Mouse (Mus musculus): ENCODE results near the gene Smox. TPM values are rescaled to one million over a fixed set of nuclear protein-coding genes. Genes with fewer than 3 reads are reported as not detected.

The Smox gene
- polyA plus RNA-seq, 1 experiment, result 58.3 TPM

DNA sequence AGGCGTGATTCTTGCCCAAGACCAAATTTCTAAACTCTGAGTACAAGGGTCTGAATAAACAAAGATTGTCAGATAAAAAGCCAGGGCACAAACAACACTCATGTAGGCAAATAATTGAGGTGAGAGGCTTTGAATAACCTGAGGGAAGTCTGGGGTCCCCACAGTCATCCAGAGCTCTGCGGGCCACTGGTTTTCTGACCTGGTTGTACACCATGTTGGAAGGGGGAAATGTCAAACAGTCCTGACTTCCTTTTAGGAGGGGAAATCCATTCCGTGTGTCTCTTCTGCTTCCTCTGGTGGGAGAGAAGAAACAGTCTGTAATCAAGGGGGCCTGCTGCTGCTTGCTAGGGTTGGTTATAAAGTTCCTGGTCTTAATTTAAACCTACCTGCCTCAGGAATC lies 5.2 kb upstream of the Smox start:
- no peak for TF ChIP-seq CTCF (IDR thresholded peaks at IDR 0.05; ENCODE audit: borderline replicate concordance, extremely low read depth, insufficient read depth, insufficient read length)
- no peak for TF ChIP-seq POLR2A (IDR thresholded peaks at IDR 0.05; ENCODE audit: borderline replicate concordance, extremely low read depth, insufficient read depth, insufficient read length, poor library complexity, severe bottlenecking)
- DNase-seq (ENCODE audit: low read depth), result no peak

GRCm38 (mm10) chr2:131487337-131487736 lies 4.0 kb upstream of the Smox start:
- TF ChIP-seq CTCF (IDR thresholded peaks at IDR 0.05; ENCODE audit: borderline replicate concordance, extremely low read depth, insufficient read depth, insufficient read length), result no peak
- no peak for TF ChIP-seq POLR2A (IDR thresholded peaks at IDR 0.05; ENCODE audit: borderline replicate concordance, extremely low read depth, insufficient read depth, insufficient read length, poor library complexity, severe bottlenecking)
- no peak for DNase-seq (ENCODE audit: low read depth)

DNA sequence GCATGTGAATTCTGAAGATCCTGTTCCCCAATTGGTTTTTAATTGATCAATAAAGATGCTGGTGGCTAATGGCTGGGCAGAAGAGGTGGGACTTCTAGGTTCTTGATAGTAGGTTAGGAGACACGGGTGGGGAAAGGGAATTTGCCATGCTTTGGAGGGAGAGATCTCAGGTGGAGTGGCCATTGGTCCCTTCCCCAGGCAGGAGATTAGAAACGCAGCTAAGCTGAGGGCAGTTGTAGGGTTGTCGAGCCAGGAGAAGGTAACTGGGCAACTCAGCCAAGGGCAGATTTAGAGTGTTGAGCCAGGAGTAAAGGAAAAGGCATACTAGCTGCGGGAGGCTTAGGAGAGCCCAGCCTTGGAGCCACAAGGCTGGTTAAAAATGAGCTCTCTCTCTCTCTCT lies 3.0 kb upstream of the Smox start:
- no peak for DNase-seq (ENCODE audit: low read depth)
- no peak for TF ChIP-seq POLR2A (IDR thresholded peaks at IDR 0.05; ENCODE audit: borderline replicate concordance, extremely low read depth, insufficient read depth, insufficient read length, poor library complexity, severe bottlenecking)
- TF ChIP-seq CTCF (IDR thresholded peaks at IDR 0.05; ENCODE audit: borderline replicate concordance, extremely low read depth, insufficient read depth, insufficient read length), result no peak

DNA sequence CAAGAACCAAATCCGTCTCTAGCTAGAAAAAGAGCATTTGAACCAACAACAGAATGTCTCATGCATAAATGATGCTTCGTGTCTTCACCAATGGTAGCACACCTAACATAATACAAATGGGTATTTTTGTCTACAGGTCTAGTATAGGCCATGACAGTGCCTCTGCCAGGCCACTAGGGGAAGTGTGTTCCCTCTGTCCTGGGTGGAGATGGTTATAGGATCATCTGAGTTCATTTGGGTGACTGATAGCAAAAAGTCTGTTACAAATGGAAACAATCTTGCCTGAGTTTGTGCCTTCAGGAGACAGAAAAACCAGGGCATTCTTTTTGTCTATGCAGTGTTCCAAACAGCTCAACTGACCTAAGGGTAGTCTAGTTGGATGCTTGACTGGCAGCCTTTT lies 2.4 kb upstream of the Smox start:
- TF ChIP-seq CTCF (IDR thresholded peaks at IDR 0.05; ENCODE audit: borderline replicate concordance, extremely low read depth, insufficient read depth, insufficient read length), result peak; percentile 25; the same call in 1 of the 2 replicates
- no peak for TF ChIP-seq POLR2A (IDR thresholded peaks at IDR 0.05; ENCODE audit: borderline replicate concordance, extremely low read depth, insufficient read depth, insufficient read length, poor library complexity, severe bottlenecking)
- DNase-seq (ENCODE audit: low read depth), result no peak

GRCm38 (mm10) chr2:131489591-131489990 lies 1.7 kb upstream of the Smox start:
- TF ChIP-seq POLR2A (IDR thresholded peaks at IDR 0.05; ENCODE audit: borderline replicate concordance, extremely low read depth, insufficient read depth, insufficient read length, poor library complexity, severe bottlenecking), result no peak
- TF ChIP-seq CTCF (IDR thresholded peaks at IDR 0.05; ENCODE audit: borderline replicate concordance, extremely low read depth, insufficient read depth, insufficient read length), result no peak
- DNase-seq (ENCODE audit: low read depth), result peak; percentile 60

DNA sequence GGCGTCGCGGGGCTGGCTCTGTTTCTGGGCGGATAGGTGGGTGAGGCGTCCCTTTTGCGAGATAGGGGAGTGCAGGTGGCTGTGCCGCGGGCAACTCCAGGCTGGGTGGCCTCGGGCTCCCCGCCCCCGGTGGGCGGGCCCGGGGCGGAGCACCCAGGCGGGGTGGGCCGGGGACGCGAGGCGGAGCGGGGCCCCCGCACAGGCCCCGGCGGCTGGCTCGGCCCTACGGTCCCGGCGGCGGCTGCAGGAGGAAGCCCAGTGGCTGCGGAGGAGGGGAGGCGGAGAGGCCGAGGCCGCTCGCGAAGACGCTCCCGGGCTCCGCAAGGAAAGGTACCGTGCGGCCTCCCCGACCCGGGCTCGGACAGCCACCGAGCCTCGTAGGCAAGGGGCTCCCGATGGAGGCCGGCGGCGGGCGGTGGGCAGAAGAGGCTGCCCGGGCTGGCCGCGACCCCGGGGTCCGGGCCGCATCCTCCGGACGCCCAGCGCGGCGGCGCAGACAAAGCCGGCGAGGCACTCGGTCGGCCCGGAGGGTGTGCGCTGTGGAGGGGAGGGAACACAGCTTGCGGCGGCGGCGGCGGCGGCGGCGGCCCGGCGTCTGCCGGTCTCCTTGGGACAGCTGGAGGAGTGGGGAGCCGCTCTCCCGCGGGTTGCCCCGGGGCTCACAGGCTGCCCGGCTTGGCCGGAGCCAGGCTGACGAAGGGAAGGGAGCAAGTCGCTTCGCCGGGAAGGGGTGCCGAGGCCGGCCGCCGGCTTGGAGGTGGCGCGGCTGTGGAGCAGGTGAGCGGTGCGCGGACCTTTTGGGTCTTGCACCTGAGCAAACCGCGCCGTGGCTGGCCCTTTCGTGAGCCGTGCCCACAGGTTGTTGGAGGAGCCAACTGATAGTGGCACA lies 655 bp downstream of the Smox start:
- TF ChIP-seq POLR2A (IDR thresholded peaks at IDR 0.05; ENCODE audit: borderline replicate concordance, extremely low read depth, insufficient read depth, insufficient read length, poor library complexity, severe bottlenecking) (peak; percentile 95), CTCF (IDR thresholded peaks at IDR 0.05; ENCODE audit: borderline replicate concordance, extremely low read depth, insufficient read depth, insufficient read length) (no peak)

DNA sequence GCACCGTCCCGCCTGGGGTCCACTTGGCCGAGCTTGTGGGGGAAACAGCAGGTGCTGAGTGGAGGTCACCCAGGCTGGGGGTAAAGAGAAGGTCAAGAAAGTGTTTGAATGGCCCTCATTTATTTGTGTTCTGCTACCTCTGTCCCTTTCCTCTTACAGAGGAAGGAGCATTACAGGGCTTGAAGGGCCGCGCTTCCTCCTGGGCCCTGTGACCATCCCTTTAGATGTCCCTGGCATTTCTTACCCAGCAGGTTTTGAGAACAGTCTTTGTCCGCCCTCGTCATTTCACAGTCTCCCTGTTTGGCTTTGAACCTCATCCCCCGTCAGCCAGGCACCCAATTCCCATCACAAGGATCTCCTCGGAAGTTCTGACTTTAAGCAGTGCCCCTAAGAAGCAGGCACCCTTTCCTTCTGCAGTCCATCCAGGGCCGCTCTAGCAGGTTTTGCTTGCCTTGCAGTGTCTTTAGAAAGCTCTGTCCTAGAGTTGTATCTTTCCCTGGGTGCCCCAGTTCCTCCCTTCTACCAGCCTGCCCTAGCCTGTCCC lies 1.4 kb downstream of the Smox start:
- TF ChIP-seq POLR2A (IDR thresholded peaks at IDR 0.05; ENCODE audit: borderline replicate concordance, extremely low read depth, insufficient read depth, insufficient read length, poor library complexity, severe bottlenecking) (no peak), CTCF (IDR thresholded peaks at IDR 0.05; ENCODE audit: borderline replicate concordance, extremely low read depth, insufficient read depth, insufficient read length) (no peak)
- DNase-seq (ENCODE audit: low read depth), result peak; percentile 40

More for the DNA sequence above, 655 bp downstream of the Smox start:
- DNase-seq (ENCODE audit: low read depth), result peak; percentile 87

DNA sequence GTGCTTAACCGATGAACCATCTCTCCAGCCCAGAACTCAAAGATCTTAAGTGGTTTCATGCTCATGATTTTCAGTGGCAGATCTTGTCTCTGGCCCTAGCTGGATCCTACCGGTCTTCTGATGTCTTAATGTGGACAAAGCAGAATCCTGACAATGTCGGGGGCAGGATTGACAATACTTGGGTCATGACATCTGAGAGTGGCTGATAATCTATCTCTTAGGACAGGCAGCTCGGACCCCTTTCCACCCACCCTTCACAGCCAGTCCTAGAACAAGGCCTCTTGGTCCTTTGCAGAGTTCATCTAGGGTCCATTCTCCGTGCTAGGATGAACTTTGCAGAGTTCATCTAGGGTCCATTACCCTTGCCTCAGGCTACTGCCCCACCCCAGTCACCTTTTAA lies 2.1 kb downstream of the Smox start:
- TF ChIP-seq POLR2A (IDR thresholded peaks at IDR 0.05; ENCODE audit: borderline replicate concordance, extremely low read depth, insufficient read depth, insufficient read length, poor library complexity, severe bottlenecking) (no peak), CTCF (IDR thresholded peaks at IDR 0.05; ENCODE audit: borderline replicate concordance, extremely low read depth, insufficient read depth, insufficient read length) (no peak)
- no peak for DNase-seq (ENCODE audit: low read depth)

DNA sequence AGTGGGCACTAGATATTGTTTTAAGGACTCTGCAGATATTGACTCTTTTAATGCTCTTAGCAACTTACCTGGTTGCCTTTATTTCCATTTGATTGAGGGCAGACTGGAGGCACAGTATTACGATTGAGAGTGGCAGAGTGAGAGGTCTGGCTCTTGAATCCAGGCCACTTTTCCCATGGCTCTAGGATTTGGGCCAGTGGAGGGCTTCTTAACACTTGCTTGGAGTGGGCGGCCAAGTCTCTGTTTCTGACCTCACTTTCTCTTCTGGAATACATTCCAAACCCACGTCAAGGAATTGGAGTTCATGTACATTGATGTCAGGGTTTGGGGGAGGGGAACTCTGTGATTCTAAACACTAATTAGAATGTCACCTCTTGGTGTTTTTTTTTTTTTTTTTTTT lies 4.0 kb downstream of the Smox start:
- DNase-seq (ENCODE audit: low read depth), result no peak

DNA sequence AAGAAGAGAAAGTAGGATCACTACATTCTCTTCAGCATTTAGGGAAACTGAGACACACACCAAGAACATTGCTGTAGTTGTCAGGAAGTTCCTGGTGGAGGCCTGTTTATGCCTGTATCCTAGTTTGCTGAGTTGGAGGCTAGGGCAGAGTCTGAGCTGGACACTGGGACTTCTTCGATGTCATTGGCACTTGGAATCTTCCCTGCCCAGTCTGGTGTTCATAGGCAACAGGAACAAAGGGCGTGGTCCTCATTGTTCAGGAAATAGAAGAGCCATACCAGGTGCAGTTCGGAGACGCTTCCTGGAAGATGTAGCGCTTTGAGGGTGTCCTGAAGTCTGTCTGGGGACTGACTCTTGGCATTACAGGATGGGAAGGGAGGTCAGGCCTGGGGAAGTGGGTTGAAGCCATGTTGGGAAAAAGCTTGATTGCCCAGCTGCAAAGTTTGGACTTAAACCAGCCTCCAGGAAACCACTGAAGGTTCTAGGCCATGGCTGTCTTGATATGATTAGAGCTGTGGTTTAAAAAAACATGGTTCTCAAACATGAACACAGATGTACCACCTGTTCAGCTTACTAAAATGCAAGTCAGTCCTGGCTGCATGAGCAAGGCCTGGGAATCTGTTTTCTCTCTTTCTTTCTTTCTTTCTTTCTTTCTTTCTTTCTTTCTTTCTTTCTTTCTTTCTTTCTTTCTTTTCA lies 5.0 kb downstream of the Smox start:
- TF ChIP-seq CTCF (IDR thresholded peaks at IDR 0.05; ENCODE audit: borderline replicate concordance, extremely low read depth, insufficient read depth, insufficient read length) (no peak), POLR2A (IDR thresholded peaks at IDR 0.05; ENCODE audit: borderline replicate concordance, extremely low read depth, insufficient read depth, insufficient read length, poor library complexity, severe bottlenecking) (no peak)
- no peak for DNase-seq (ENCODE audit: low read depth)

More for the DNA sequence above, 4.0 kb downstream of the Smox start:
- TF ChIP-seq POLR2A (IDR thresholded peaks at IDR 0.05; ENCODE audit: borderline replicate concordance, extremely low read depth, insufficient read depth, insufficient read length, poor library complexity, severe bottlenecking) (no peak), CTCF (IDR thresholded peaks at IDR 0.05; ENCODE audit: borderline replicate concordance, extremely low read depth, insufficient read depth, insufficient read length) (no peak)

GRCm38 (mm10) chr2:131497224-131497856 lies 6.0 kb downstream of the Smox start:
- no peak for DNase-seq (ENCODE audit: low read depth)
- TF ChIP-seq CTCF (IDR thresholded peaks at IDR 0.05; ENCODE audit: borderline replicate concordance, extremely low read depth, insufficient read depth, insufficient read length) (no peak), POLR2A (IDR thresholded peaks at IDR 0.05; ENCODE audit: borderline replicate concordance, extremely low read depth, insufficient read depth, insufficient read length, poor library complexity, severe bottlenecking) (no peak)

Data from brain, embryonic 14.5 days (tissue).